Mouse (Mus musculus): ENCODE data around the gene Mterf1b.
"Not testable (repeated sequence)": the region's sequence is repeated elsewhere in the genome, so short reads cannot be mapped to it uniquely, and the experiment has no call there.

Gene Mterf1b

DNA sequence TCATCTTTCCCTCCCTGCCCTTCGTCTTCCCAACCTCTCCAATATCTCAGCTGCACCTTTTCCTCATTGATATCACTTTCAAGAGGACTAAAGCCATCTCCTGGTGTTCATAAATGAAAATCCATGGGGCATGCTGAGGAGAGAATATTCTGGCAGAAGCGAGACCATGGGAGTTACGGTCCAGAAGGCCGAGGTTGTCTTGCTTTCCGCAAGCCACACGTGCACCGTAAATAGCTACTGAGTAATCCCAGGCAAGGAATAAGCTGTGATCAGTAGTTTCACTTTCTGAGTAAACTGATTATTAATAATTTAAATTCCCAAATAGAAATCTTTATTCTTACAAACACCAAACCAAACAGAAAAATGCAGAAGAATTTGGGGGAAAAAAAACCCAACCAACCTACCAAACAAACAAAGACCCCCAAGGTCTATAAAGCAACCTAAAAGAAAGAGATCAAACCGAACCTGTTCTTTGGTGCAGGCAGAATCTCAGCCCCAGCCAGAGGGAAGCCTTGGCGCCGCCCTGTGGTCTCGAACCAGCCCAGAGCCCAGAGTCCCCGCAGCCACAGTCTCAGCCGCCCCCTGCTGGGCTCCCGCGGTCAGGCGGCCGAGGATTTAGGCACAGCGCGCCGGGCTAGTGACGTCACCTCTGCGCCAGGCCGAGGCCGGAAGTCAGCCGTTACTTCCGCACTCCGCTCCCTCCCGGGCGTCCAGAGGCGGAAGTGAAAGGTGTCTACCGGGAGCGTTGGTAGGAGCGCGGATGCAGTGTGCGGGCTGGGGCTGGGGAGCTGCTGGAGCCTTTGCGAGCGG lies at the start of gene Mterf1b:
TSS of gene Mterf1b (plus strand) at position 697 of the 810 bp plus-strand sequence.
- not testable (repeated sequence) for DNase-seq (ENCODE audit: low spot score in 2 of 2)

- DNase-seq (ENCODE audit: low spot score in 2 of 2), result not testable (repeated sequence)
Observed at GRCm38 (mm10) chr5:4159418-4160071, 32.6 kb upstream of the Mterf1b start.

DNA sequence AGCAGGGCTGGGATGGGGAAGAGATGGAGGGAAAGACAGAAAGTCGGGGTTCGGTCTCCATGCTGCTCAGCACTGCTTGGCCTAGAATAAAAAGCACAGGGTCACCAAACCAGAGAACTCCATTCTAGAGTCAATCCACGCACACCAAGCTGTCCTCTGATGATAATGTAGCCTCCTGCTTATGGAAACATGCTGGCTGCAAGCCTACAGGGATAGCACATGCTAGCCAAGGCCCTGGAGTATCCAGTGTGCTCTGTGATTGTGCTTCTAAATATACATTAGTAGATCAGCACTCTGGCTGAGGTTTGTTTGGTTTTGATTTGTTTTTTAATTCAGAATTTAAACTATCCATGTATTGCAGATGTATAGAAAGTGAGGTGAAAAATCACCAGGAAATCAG lies 30.6 kb upstream of the Mterf1b start:
- DNase-seq (ENCODE audit: low spot score in 2 of 2), result no peak

- no peak for DNase-seq (ENCODE audit: low spot score in 2 of 2)
Observed at GRCm38 (mm10) chr5:4162461-4162860, 29.7 kb upstream of the Mterf1b start.

DNA sequence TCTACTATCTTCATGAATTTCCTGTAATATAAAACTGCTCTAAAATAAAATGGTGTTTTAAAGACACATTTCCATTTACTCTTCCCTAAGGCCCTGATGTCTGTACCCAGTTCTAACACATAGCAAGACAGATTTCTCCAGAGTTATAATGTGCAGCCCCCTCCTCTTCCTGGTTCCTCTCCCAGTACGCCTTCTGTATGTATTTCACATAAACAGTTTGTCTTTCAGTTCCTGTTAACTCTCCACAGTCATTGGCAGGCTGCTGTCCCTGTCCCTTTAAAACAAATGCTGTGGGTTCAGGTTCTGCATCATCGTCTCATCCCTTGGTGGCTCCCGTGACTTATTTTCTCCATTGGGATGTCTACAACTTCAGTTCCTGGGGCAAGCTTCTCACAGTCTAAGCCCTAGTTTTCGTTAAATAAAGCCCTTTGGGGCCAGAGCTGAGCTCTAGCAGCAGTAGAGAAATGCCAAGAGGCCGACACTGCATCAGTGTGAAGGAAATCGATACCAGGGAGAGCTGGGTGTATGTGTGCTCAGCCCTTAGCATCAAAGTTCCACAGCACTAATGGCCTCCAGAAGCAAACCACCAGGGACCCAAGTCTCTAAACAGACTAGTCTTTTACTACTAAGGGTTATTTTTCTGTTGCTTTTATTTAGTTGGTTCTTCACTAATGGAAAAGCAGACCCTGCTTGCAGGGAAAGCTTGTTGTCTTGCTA lies 24.2 kb upstream of the Mterf1b start:
- DNase-seq (ENCODE audit: low spot score in 2 of 2), result not testable (repeated sequence)

DNA sequence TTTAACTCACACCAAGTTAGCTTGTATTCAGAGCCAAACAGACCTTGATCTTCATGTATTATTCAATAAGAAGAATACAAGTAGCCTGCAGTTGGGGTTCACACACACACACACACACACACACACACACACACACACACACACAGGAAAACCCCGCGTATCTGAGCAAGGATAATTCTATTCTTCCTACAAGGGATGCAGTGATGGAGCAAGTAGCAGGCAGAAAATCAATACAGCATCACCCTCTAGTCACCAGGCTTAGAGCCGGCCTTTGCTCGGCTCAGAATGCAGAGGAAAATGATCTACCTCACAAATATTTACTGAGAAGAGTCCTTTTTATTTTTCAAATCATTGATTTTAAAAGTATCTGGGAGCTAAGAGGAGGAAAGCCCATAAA lies 23.6 kb upstream of the Mterf1b start:
- DNase-seq (ENCODE audit: low spot score in 2 of 2), result not testable (repeated sequence)

DNA sequence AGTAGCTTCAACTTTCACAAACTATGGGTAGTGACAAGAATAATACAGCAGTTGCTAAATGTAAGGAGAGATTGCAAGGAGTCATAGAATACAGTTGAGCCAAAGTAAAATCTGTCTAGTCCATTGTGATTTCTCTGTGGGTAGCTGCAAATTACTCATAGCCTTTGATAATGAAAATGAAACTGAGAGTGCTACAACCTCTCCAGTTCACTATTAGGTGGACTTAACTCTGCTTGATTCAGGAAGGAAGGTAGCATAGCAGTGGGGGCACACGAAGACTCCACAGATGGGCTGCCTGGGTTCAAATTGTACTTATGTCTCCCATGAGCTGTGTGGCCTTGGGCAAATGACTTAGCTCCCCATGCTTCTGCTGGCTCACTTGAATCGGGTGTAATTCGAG lies 15.7 kb upstream of the Mterf1b start:
- not testable (repeated sequence) for DNase-seq (ENCODE audit: low spot score in 2 of 2)

- no peak for DNase-seq (ENCODE audit: low spot score in 2 of 2)
Observed at GRCm38 (mm10) chr5:4179364-4179763, 12.8 kb upstream of the Mterf1b start.

DNA sequence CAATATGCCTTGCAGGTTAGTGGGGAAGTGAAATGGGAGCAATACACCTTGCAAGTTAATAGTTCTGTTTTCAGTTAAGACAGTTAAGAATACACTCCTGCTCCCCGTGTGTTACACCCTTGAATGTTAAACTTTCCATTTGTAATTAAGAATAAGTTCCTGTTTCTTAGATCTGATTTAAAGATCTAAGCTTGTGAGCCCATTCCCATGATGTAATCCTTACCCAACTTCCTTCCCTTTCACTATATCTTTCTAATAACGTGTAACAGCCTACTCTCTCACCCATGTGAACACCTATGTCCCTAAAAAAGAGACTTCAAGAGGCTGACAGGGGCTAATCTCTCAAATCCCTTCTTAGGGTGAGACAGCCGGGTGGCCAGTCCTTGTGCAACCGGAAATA lies 5.4 kb upstream of the Mterf1b start:
- DNase-seq (ENCODE audit: low spot score in 2 of 2), result no peak

DNA sequence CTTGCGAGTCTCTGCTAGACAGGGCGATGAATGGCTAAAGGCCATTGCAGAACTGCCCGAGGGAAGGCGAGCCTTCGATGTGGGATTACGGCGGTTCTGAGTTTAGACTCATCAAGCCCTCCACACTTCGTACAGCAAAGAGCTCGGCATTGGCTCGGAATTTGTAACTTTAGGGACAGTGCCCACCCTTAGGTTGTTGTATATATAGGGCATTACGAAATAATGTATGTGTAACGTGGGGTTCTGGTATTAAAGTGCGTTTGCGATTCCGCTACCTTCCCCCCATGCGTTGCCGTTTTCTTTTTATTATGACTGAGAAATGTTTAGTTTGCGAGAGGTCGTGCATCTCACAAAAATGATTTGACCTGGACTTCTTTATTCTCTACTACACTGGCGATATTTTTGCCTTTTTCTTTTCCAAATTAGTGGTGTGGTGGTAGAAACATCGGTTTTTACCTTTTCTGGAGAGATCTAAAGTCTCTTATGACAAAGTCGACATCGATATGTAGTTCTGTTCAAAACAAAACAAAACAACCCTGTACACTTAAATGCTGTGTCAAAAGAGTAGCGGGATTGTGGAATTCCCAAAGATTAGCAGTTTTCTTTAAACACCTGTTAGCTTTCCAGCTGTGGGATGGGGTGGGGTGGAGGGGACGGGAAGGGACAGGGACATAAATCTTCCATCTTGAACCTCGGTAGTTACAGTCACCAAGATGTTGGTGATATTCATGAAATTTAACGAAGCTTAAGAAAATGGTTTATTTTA lies 497 bp downstream of the Mterf1b start:
- DNase-seq (ENCODE audit: low spot score in 2 of 2), result not testable (repeated sequence)

GRCm38 (mm10) chr5:4193247-4193628 lies 1.1 kb downstream of the Mterf1b start:
- DNase-seq (ENCODE audit: low spot score in 2 of 2), result no peak

DNA sequence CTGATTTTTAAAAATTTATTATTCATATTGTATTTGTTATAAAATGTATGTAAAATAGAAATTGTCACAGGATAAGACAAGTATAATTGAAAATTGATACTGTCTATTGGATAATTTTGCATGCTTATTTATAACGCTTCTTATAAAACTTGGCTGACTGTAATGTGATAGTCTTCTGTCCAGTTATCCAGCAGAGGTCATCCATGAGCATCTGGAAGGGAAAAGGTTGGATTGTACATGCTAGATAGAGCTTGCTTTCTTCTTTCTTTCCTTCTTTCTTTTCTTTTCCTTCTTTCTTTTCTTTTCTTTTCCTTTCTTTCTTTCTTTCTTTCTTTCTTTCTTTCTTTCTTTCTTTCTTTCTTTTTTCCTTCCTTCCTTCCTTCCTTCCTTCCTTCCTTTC lies 2.0 kb downstream of the Mterf1b start:
- DNase-seq (ENCODE audit: low spot score in 2 of 2), result no peak

DNA sequence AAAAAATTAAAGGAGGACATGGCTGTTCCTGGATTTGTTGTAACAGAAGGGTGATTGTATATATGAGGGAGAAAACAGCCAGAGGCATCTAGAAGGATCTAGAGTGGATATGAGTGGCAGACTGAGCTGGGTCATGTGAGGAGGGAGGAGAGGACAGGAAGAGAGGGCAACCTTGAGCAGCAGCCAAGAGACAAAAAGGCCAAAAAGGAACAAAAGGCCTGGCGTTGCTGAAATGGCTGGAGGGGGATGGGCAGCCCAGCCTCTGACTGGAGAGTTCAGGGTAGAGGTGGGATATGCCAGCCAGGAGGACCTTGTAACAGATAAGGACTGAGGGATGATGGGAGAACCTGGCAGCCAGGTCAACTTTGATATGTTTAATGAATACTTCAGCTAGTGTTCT lies 2.9 kb downstream of the Mterf1b start:
- DNase-seq (ENCODE audit: low spot score in 2 of 2), result no peak

GRCm38 (mm10) chr5:4201368-4201767 lies 9.2 kb downstream of the Mterf1b start:
- DNase-seq (ENCODE audit: low spot score in 2 of 2), result no peak

GRCm38 (mm10) chr5:4202276-4202810 lies 10.2 kb downstream of the Mterf1b start:
- not testable (repeated sequence) for DNase-seq (ENCODE audit: low spot score in 2 of 2)

GRCm38 (mm10) chr5:4210082-4210481 lies 17.9 kb downstream of the Mterf1b start:
- not testable (repeated sequence) for DNase-seq (ENCODE audit: low spot score in 2 of 2)

DNA sequence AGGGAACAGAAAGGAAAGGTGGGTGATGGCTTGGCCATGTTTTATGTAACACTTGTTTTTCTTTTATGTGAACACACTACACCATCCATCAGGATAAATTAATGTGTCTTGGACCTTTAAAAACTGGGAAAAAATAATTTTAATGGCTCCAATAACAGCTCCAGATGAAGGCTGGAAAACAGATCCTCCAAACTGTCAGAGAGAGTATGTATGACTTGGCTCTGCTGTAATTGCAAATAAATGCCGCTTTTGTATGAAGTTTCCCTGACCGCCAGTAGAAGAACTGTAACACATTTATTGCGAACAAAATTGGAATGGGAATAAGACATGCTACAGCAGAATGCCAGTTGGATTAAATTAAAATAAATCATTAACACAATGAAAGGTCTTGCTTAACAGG lies 29.1 kb downstream of the Mterf1b start:
- no peak for DNase-seq (ENCODE audit: low spot score in 2 of 2)

GRCm38 (mm10) chr5:4221981-4222623 lies 29.9 kb downstream of the Mterf1b start:
- no peak for DNase-seq (ENCODE audit: low spot score in 2 of 2)

DNA sequence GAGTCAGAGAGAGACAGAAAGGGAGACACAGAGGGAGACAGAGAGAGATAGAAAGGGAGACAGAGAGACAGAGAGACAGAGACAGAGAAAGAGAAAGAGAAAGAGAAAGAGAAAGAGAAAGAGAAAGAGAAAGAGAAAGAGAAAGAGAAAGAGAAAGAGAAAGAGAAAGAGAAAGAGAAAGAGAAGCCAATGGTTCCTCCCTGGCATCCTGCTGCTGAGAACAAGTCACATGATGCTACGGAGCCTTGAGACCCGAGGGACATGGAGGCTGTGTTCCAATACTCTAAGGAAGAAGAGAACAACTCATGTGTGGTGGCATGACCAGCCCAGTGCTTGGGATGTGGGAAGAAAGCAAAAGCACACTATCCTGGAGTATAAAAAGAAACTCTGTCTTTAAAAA lies 40.0 kb downstream of the Mterf1b start:
- DNase-seq (ENCODE audit: low spot score in 2 of 2), result no peak

DNA sequence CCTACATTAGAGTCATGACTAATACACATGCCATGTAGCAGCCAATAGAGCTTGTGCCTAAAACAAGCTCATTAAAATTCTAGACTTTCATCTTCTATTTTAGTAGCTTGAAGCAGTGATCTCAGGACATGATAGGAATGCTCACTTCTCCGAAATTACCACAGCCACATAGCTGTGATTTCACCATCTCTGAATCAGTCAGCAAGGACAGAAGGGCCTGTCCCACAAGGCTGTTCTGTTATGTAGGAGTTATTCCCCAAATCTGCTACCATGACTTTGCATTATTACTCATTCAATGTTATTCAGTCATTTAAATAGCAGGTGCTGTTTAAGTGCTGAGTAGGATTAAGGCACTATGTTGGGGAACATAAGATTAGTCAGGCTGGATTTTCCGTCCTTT lies 42.3 kb downstream of the Mterf1b start:
- DNase-seq (ENCODE audit: low spot score in 2 of 2), result no peak

GRCm38 (mm10) chr5:4240120-4240519 lies 48.0 kb downstream of the Mterf1b start:
- DNase-seq (ENCODE audit: low spot score in 2 of 2), result no peak
